Mouse (Mus musculus): ENCODE measurements around the gene S100pbp.

S100pbp gene

GRCm38 (mm10) chr4:129130149-129130548 is 59.4 kb downstream of the S100pbp start:
- no peak for DNase-seq (ENCODE audit: low spot score in 2 of 2)

- no peak for DNase-seq (ENCODE audit: low spot score in 2 of 2)
Measured at GRCm38 (mm10) chr4:129129387-129129786, 60.1 kb downstream of the S100pbp start.

GRCm38 (mm10) chr4:129128582-129129338 is 60.8 kb downstream of the S100pbp start:
- DNase-seq (ENCODE audit: low spot score in 2 of 2), result no peak

GRCm38 (mm10) chr4:129125736-129126451 is 63.6 kb downstream of the S100pbp start:
- peak in 1 of 2 experiments; percentile 61 for DNase-seq (ENCODE audit: low spot score in 2 of 2)

GRCm38 (mm10) chr4:129124652-129125146 is 64.8 kb downstream of the S100pbp start:
- no peak for DNase-seq (ENCODE audit: low spot score in 2 of 2)

GRCm38 (mm10) chr4:129122719-129123118 is 66.8 kb downstream of the S100pbp start:
- no peak for DNase-seq (ENCODE audit: low spot score in 2 of 2)

- DNase-seq (ENCODE audit: low spot score in 2 of 2), result no peak
Measured at GRCm38 (mm10) chr4:129122107-129122506, 67.4 kb downstream of the S100pbp start.

GRCm38 (mm10) chr4:129121569-129122086 is 67.9 kb downstream of the S100pbp start, which contains the start of gene Hpca:
TSS of gene Hpca (minus strand) at chr4:129122036.
- DNase-seq (ENCODE audit: low spot score in 2 of 2), result no peak

- peak; percentile 46 to 60 for DNase-seq (ENCODE audit: low spot score in 2 of 2)
Measured at GRCm38 (mm10) chr4:129120520-129121445, 68.7 kb downstream of the S100pbp start.

GRCm38 (mm10) chr4:129119708-129120107 is 69.8 kb downstream of the S100pbp start:
- DNase-seq (ENCODE audit: low spot score in 2 of 2), result no peak

GRCm38 (mm10) chr4:129117720-129118510 is 71.6 kb downstream of the S100pbp start:
- no peak for DNase-seq (ENCODE audit: low spot score in 2 of 2)

GRCm38 (mm10) chr4:129116703-129117102 is 72.8 kb downstream of the S100pbp start:
- DNase-seq (ENCODE audit: low spot score in 2 of 2), result no peak

GRCm38 (mm10) chr4:129113083-129113988 is 76.2 kb downstream of the S100pbp start:
- peak in 1 of 2 experiments; percentile 30 for DNase-seq (ENCODE audit: low spot score in 2 of 2)

GRCm38 (mm10) chr4:129112231-129112630 is 77.3 kb downstream of the S100pbp start:
- no peak for DNase-seq (ENCODE audit: low spot score in 2 of 2)

GRCm38 (mm10) chr4:129111350-129111749 is 78.2 kb downstream of the S100pbp start:
- no peak for DNase-seq (ENCODE audit: low spot score in 2 of 2)

- no peak for DNase-seq (ENCODE audit: low spot score in 2 of 2)
Measured at GRCm38 (mm10) chr4:129110804-129111203, 78.7 kb downstream of the S100pbp start.

- DNase-seq (ENCODE audit: low spot score in 2 of 2), result no peak
Measured at GRCm38 (mm10) chr4:129108624-129109023, 80.9 kb downstream of the S100pbp start.

GRCm38 (mm10) chr4:129107348-129107899 is 82.1 kb downstream of the S100pbp start:
- DNase-seq (ENCODE audit: low spot score in 2 of 2), result no peak

GRCm38 (mm10) chr4:129106073-129106472 is 83.5 kb downstream of the S100pbp start:
- no peak for DNase-seq (ENCODE audit: low spot score in 2 of 2)
